ENCODE assay signal across 18 mouse cellular contexts in the genomic region with DNA sequence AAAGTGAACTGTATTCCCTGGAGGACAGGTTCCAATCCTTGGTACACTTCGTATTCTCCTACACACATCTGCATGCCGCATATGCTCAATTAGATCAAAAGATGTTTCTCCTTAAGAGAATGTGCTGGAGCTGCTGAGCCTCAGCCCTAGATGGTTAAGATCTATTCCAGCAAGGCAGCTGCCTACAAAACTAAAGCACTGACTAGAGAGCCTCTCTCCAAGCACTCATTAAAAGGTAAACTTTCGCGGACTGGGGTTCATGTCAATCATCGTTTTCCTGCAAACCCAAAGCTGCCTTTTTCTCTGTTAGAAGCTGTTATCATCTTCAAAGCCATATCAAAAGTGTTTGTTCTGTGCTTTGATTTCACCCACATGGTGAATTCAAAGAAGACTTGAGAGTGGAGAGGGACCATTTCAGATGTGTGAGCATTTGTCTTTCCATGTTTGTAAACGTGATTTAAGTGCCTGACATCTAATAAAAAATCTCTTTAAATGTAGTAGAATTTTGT.
"Had no signal": no experiment of that assay in that cellular context is flagged by ENCODE, and none has a peak within 500 bp of the region (broad histone marks: within the 10 kb centered on the region; RNA-seq: fewer than 3 reads in every experiment).

No protein-coding gene starts in this region.

- DNase-seq: kidney, adult 11 months; kidney, adult 8-10 months; kidney, postnatal 10 days; kidney, postnatal 36 days; layer of hippocampus, postnatal 36 days; liver, embryonic 13.5 days; lung, adult 2 months; lung, postnatal 14 days; lung, postnatal 4 days; retina, postnatal 1 day; right cerebral cortex, postnatal 4 days; thymus, postnatal 25 days had no signal

- H3K4me1 ChIP-seq: intestine, embryonic 15.5 days; kidney, embryonic 15.5 days; liver, embryonic 13.5 days; neural tube, embryonic 13.5 days; stomach, embryonic 15.5 days had no signal

- H3K27me3 ChIP-seq: intestine, embryonic 15.5 days; kidney, embryonic 15.5 days; liver, embryonic 13.5 days; neural tube, embryonic 13.5 days; stomach, embryonic 15.5 days had no signal

- H3K9me3 ChIP-seq: intestine, embryonic 15.5 days; kidney, embryonic 15.5 days; liver, embryonic 13.5 days; neural tube, embryonic 13.5 days; stomach, embryonic 15.5 days had no signal

- ATAC-seq: intestine, embryonic 15.5 days had no signal

- H3K36me3 ChIP-seq: intestine, embryonic 15.5 days; kidney, embryonic 15.5 days; liver, embryonic 13.5 days; neural tube, embryonic 13.5 days; stomach, embryonic 15.5 days had no signal

- H3K4me3 ChIP-seq: intestine, embryonic 15.5 days; kidney, embryonic 15.5 days; left cerebral cortex, adult 2 months; liver, embryonic 13.5 days; myocyte; neural tube, embryonic 13.5 days; stomach, embryonic 15.5 days had no signal

- H3K9ac ChIP-seq: intestine, embryonic 15.5 days; kidney, embryonic 15.5 days; liver, embryonic 13.5 days; neural tube, embryonic 13.5 days; stomach, embryonic 15.5 days had no signal

- H3K27ac ChIP-seq: intestine, embryonic 15.5 days; kidney, embryonic 15.5 days; left cerebral cortex, adult 2 months; liver, embryonic 13.5 days; neural tube, embryonic 13.5 days; stomach, embryonic 15.5 days had no signal

- H3K4me2 ChIP-seq: intestine, embryonic 15.5 days; kidney, embryonic 15.5 days; liver, embryonic 13.5 days; neural tube, embryonic 13.5 days; stomach, embryonic 15.5 days had no signal
